Mouse (Mus musculus): Measurements from ENCODE around the gene Hmgb3.

The Hmgb3 gene

DNA sequence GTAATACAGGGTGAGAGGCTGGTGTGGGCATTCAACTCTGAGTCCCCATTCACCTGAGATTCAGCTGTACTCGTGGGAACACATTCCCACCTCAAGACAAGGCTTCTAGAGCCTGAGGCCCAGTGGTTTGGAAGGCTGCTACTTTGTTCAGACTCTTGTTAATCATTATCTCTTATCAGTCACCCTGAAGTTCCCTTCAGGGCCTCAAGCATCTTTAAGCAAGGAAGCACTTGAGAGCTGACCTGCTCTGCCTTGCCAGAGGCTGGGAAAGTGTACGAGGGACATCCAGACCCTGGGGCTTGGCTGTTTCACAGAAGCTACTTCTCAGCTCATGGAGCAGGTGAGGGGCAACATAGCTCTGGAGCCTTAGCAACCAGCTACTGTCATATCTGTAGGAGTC is 19.8 kb downstream of the Hmgb3 start:
- no peak for DNase-seq (ENCODE audit: extremely low read depth, low read depth)

DNA sequence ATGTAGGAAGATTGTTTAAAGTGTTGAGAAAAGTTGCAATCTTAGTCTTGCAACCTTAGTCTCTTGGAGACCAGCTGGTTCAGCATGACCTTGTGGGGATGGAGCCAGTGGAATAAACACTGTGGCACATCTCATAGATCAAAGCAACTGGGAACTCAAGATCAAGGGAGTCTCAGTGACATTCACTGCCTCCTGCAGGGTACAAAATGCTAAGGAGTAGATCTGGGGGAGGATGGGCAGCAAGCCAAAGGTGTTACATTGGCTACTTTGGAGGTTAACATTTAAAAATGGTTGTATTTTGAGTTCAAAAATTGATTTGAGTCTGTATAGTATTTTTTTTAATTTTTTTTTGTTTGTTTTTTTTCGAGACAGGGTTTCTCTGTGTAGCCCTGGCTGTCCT is 33.5 kb downstream of the Hmgb3 start:
- no peak for DNase-seq (ENCODE audit: extremely low read depth, low read depth)

- DNase-seq (ENCODE audit: extremely low read depth, low read depth): no peak
Measured at GRCm38 (mm10) chrX:71601052-71601611, 45.4 kb downstream of the Hmgb3 start.
